In the genomic region with DNA sequence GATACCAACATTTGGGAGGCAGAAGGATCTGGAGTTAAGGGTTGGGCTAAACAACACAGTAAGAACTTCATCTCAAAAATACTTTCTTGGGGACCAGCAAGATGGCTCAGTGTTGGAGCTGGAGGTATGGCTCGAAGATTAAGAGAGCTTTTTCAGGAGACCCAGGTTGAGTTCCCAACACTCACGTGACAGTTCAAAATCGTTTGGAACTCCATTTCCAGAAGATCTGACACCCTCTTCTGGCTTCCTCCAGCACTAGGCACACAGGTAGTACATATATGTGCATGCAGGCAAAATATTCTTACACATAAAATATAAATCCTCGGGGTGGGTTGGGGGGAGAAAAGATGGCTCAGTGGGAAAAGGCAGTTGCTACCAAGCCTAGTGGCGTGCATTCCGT, we compare ENCODE assay signal across 8 mouse cellular contexts. TPM values are rescaled to one million over a fixed set of nuclear protein-coding genes. Genes with fewer than 3 reads are reported as not detected.
A peak's percentile ranks its signal among the peaks of the same experiment; 100 is the strongest.
DNase-seq lines count a peak whose midpoint lies in the region; ATAC-seq and TF ChIP-seq lines count a peak whose summit lies in the region.

No protein-coding gene starts in this region.

- H3K36me3 ChIP-seq in heart, embryonic 10.5 days: peaks cover 29% of the 10 kb centered on the region
- H3K36me3 ChIP-seq in ES-Bruce4 (ENCODE audit: control insufficient read depth, insufficient read depth, low read length, poor library complexity, severe bottlenecking): peaks cover 3% of the 10 kb centered on the region
- H3K36me3 ChIP-seq in heart, postnatal 0 days (replicated peaks; ENCODE audit: control insufficient read depth, insufficient read depth, low read length): peaks cover 14% of the 10 kb centered on the region; the same call in 1 of the 2 replicates
- peaks cover 4% of the 10 kb centered on the region for H3K36me3 ChIP-seq in liver, postnatal 0 days (replicated peaks; ENCODE audit: insufficient read depth, low read length)

- H3K4me1 ChIP-seq in heart, embryonic 10.5 days: peaks cover 14% of the 10 kb centered on the region
- no peaks in the 10 kb centered on the region for H3K4me1 ChIP-seq in ES-Bruce4 (ENCODE audit: control insufficient read depth, insufficient read depth, low read length)
- peaks cover 17% of the 10 kb centered on the region for H3K4me1 ChIP-seq in heart, postnatal 0 days (ENCODE audit: control insufficient read depth, insufficient read depth)
- peaks cover 21% of the 10 kb centered on the region for H3K4me1 ChIP-seq in liver, postnatal 0 days (ENCODE audit: insufficient read depth)

- TF ChIP-seq CTCF in ES-Bruce4 (IDR thresholded peaks at IDR 0.05; ENCODE audit: low read depth, low read length): no peak
- TF ChIP-seq CTCF in heart, postnatal 0 days (IDR thresholded peaks at IDR 0.05; ENCODE audit: low read depth): no peak
- TF ChIP-seq CTCF in liver, postnatal 0 days (IDR thresholded peaks at IDR 0.05; ENCODE audit: low read depth): no peak

- peak overlapping the region; percentile 78 for H3K4me2 ChIP-seq in heart, postnatal 0 days (ENCODE audit: low read depth, low read length)
- peak overlapping the region; percentile 96 for H3K4me2 ChIP-seq in liver, postnatal 0 days (ENCODE audit: low read depth, low read length)

- no peak for ATAC-seq in heart, postnatal 0 days (ENCODE audit: insufficient read depth, low read depth)
- ATAC-seq in liver, postnatal 0 days: no peak

- no peaks in the 10 kb centered on the region for H3K9me3 ChIP-seq in heart, embryonic 10.5 days
- no peaks in the 10 kb centered on the region for H3K9me3 ChIP-seq in ES-Bruce4 (replicated peaks; ENCODE audit: control insufficient read depth, insufficient read depth, low read length, poor library complexity, severe bottlenecking)
- no peaks in the 10 kb centered on the region for H3K9me3 ChIP-seq in heart, postnatal 0 days (replicated peaks; ENCODE audit: control insufficient read depth, low read length)
- H3K9me3 ChIP-seq in liver, postnatal 0 days (ENCODE audit: low read length): no peaks in the 10 kb centered on the region

- H3K27me3 ChIP-seq in heart, embryonic 10.5 days (ENCODE audit: insufficient read depth, poor library complexity, severe bottlenecking): no peaks in the 10 kb centered on the region
- no peaks in the 10 kb centered on the region for H3K27me3 ChIP-seq in ES-Bruce4 (ENCODE audit: control insufficient read depth, insufficient read depth, low read length, poor library complexity, severe bottlenecking)
- no peaks in the 10 kb centered on the region for H3K27me3 ChIP-seq in heart, postnatal 0 days (ENCODE audit: control insufficient read depth, insufficient read depth, low read length)
- H3K27me3 ChIP-seq in liver, postnatal 0 days (ENCODE audit: insufficient read depth, low read length): no peaks in the 10 kb centered on the region

- peak overlapping the region; percentile 80 for H3K4me3 ChIP-seq in heart, embryonic 10.5 days
- peak overlapping the region; percentile 52 for H3K4me3 ChIP-seq in ES-Bruce4 (ENCODE audit: low read depth, low read length)
- peak overlapping the region; percentile 76 for H3K4me3 ChIP-seq in heart, postnatal 0 days (ENCODE audit: low read depth, low read length)
- H3K4me3 ChIP-seq in liver, postnatal 0 days (ENCODE audit: low read depth, low read length): peak overlapping the region; percentile 85

- peak overlapping the region; percentile 55 for H3K9ac ChIP-seq in ES-Bruce4 (ENCODE audit: low read depth, poor library complexity, severe bottlenecking)
- peak overlapping the region; percentile 63; the same call in 1 of the 2 replicates for H3K9ac ChIP-seq in heart, postnatal 0 days (replicated peaks; ENCODE audit: low read depth, low read length)
- H3K9ac ChIP-seq in liver, postnatal 0 days (replicated peaks): peak overlapping the region; percentile 75

- 83% methylated on average over 6 of the region's 6 CpGs for WGBS in heart, embryonic 10.5 days
- 59% methylated on average over 6 of the region's 6 CpGs for WGBS in heart, postnatal 0 days
- 57% methylated on average over 6 of the region's 6 CpGs for WGBS in liver, postnatal 0 days (ENCODE audit: insufficient replicate concordance)

- no peak for TF ChIP-seq POLR2A in ES-Bruce4 (IDR thresholded peaks at IDR 0.05; ENCODE audit: insufficient read depth, low read length)

- peak overlapping the region; percentile 93 for H3K27ac ChIP-seq in heart, embryonic 10.5 days
- H3K27ac ChIP-seq in ES-Bruce4 (ENCODE audit: insufficient read depth, low read length): no peak overlapping the region
- no peak overlapping the region for H3K27ac ChIP-seq in heart, postnatal 0 days (ENCODE audit: low read depth)
- H3K27ac ChIP-seq in liver, postnatal 0 days (ENCODE audit: low read depth): no peak overlapping the region

- DNase-seq in heart, embryonic 10.5 days (ENCODE audit: low spot score): no peak
- DNase-seq in heart, adult 18-20 months: no peak
- no peak for DNase-seq in heart, postnatal 0 days (ENCODE audit: low spot score)
- DNase-seq in liver, postnatal 0 days: no peak
- DNase-seq in ovary, postnatal 14 days (ENCODE audit: low spot score): no peak
- DNase-seq in adrenal gland, adult 8-10 months: no peak
- no peak for DNase-seq in gastrocnemius, postnatal 4 days (ENCODE audit: low spot score in 2 of 2)

- no peak for TF ChIP-seq EP300 in ES-Bruce4 (IDR thresholded peaks at IDR 0.05; ENCODE audit: insufficient read depth, low read depth, low read length)
- TF ChIP-seq EP300 in heart, postnatal 0 days (IDR thresholded peaks at IDR 0.05; ENCODE audit: low read depth): no peak
- no peak for TF ChIP-seq EP300 in liver, postnatal 0 days (IDR thresholded peaks at IDR 0.05; ENCODE audit: low read depth)

RNA-seq across cellular contexts. Expression of a gene that starts 0.8 kb away (rescaled TPM):
- polyA plus RNA-seq in heart, embryonic 10.5 days (2016; fragmentation: Nextera tagmentation; extraction: Ambion mirVana): 1.5 and 1.7 TPM in 2 replicates
- under 1 TPM; 0.44 to 0.74 TPM for total RNA-seq in heart, adult 18-20 months (2021)
- 0.76 and 1.3 TPM in 2 replicates for polyA plus RNA-seq in ES-Bruce4 (2011; ENCODE audit: insufficient read depth, insufficient read length, low read depth, missing spikeins)
- total RNA-seq in heart, postnatal 0 days (2014; rRNA removed; ENCODE audit: low replicate concordance): not detected in 2 replicates
- 0.25 and 0.31 TPM in 2 replicates for polyA plus RNA-seq in heart, postnatal 0 days (2015; fragmentation: Nextera tagmentation; extraction: Ambion mirVana)
- polyA plus RNA-seq in liver, postnatal 0 days (2015; fragmentation: Nextera tagmentation; extraction: Ambion mirVana): 0.15 and 0.20 TPM in 2 replicates
- total RNA-seq in adrenal gland, adult 8-10 months (2022): 1 to 10 TPM; 1.1 to 3.5 (median 1.5) TPM
- 1 to 10 TPM; 1.4 to 2.6 TPM for total RNA-seq in gastrocnemius, postnatal 4 days (2021)

RNA-seq across cellular contexts. Expression of a gene that starts 1.1 kb away (rescaled TPM):
- polyA plus RNA-seq in heart, embryonic 10.5 days (2016; fragmentation: Nextera tagmentation; extraction: Ambion mirVana): 26.4 and 33.5 TPM in 2 replicates
- total RNA-seq in heart, adult 18-20 months (2021): 1 to 10 TPM; 4.9 to 6.9 TPM
- 43.9 and 54.2 TPM in 2 replicates for polyA plus RNA-seq in ES-Bruce4 (2011; ENCODE audit: insufficient read depth, insufficient read length, low read depth, missing spikeins)
- 13.1 and 13.8 TPM in 2 replicates for total RNA-seq in heart, postnatal 0 days (2014; rRNA removed; ENCODE audit: low replicate concordance)
- 7.7 and 7.8 TPM in 2 replicates for polyA plus RNA-seq in heart, postnatal 0 days (2015; fragmentation: Nextera tagmentation; extraction: Ambion mirVana)
- polyA plus RNA-seq in liver, postnatal 0 days (2015; fragmentation: Nextera tagmentation; extraction: Ambion mirVana): 4.5 and 5.8 TPM in 2 replicates
- total RNA-seq in adrenal gland, adult 8-10 months (2022): 10 to 100 TPM; 12.4 to 23.7 (median 18.7) TPM
- total RNA-seq in gastrocnemius, postnatal 4 days (2021): 10 to 100 TPM; 14.5 to 18.6 TPM

RNA-seq across cellular contexts. Expression of a gene that starts 1.1 kb away (rescaled TPM):
- polyA plus RNA-seq in heart, embryonic 10.5 days (2016; fragmentation: Nextera tagmentation; extraction: Ambion mirVana): 23.7 and 28.2 TPM in 2 replicates
- total RNA-seq in heart, adult 18-20 months (2021): 10 to 100 TPM; 24.5 TPM
- 21.9 and 27.1 TPM in 2 replicates for polyA plus RNA-seq in ES-Bruce4 (2011; ENCODE audit: insufficient read depth, insufficient read length, low read depth, missing spikeins)
- total RNA-seq in heart, postnatal 0 days (2014; rRNA removed; ENCODE audit: low replicate concordance): 7.7 and 18.2 TPM in 2 replicates
- 10.7 and 12.7 TPM in 2 replicates for polyA plus RNA-seq in heart, postnatal 0 days (2015; fragmentation: Nextera tagmentation; extraction: Ambion mirVana)
- 8.1 and 10.0 TPM in 2 replicates for polyA plus RNA-seq in liver, postnatal 0 days (2015; fragmentation: Nextera tagmentation; extraction: Ambion mirVana)
- 10 to 100 TPM; 34.1 to 56.0 (median 38.4) TPM for total RNA-seq in adrenal gland, adult 8-10 months (2022)
- 10 to 100 TPM; 27.4 to 31.3 TPM for total RNA-seq in gastrocnemius, postnatal 4 days (2021)

RNA-seq across cellular contexts. Expression of a gene that starts 16.6 kb away (rescaled TPM):
- polyA plus RNA-seq in heart, embryonic 10.5 days (2016; fragmentation: Nextera tagmentation; extraction: Ambion mirVana): not detected in 2 replicates
- total RNA-seq in heart, adult 18-20 months (2021): under 1 TPM; 0.15 to 0.90 TPM
- not detected in 2 replicates for polyA plus RNA-seq in ES-Bruce4 (2011; ENCODE audit: insufficient read depth, insufficient read length, low read depth, missing spikeins)
- 1.1 and 1.2 TPM in 2 replicates for total RNA-seq in heart, postnatal 0 days (2014; rRNA removed; ENCODE audit: low replicate concordance)
- not detected in 2 replicates for polyA plus RNA-seq in heart, postnatal 0 days (2015; fragmentation: Nextera tagmentation; extraction: Ambion mirVana)
- polyA plus RNA-seq in liver, postnatal 0 days (2015; fragmentation: Nextera tagmentation; extraction: Ambion mirVana): not detected in 2 replicates
- total RNA-seq in adrenal gland, adult 8-10 months (2022): under 1 TPM in 1 of 4 experiments, not detected in 3; 0.22 TPM
- under 1 TPM; 0.29 to 0.93 TPM for total RNA-seq in gastrocnemius, postnatal 4 days (2021)

RNA-seq across cellular contexts. Expression of a gene that starts 35.2 kb away (rescaled TPM):
- 8.1 and 18.4 TPM in 2 replicates for polyA plus RNA-seq in heart, embryonic 10.5 days (2016; fragmentation: Nextera tagmentation; extraction: Ambion mirVana)
- 100 to 1,000 TPM; 268 to 300 TPM for total RNA-seq in heart, adult 18-20 months (2021)
- polyA plus RNA-seq in ES-Bruce4 (2011; ENCODE audit: insufficient read depth, insufficient read length, low read depth, missing spikeins): 0.94 and 0.99 TPM in 2 replicates
- 3.4 and 13.6 TPM in 2 replicates for total RNA-seq in heart, postnatal 0 days (2014; rRNA removed; ENCODE audit: low replicate concordance)
- polyA plus RNA-seq in heart, postnatal 0 days (2015; fragmentation: Nextera tagmentation; extraction: Ambion mirVana): 10.7 and 12.0 TPM in 2 replicates
- 0.22 and 4.0 TPM in 2 replicates for polyA plus RNA-seq in liver, postnatal 0 days (2015; fragmentation: Nextera tagmentation; extraction: Ambion mirVana)
- not detected for total RNA-seq in adrenal gland, adult 8-10 months (2022)
- 100 to 1,000 TPM; 223 to 276 TPM for total RNA-seq in gastrocnemius, postnatal 4 days (2021)
